Mouse (Mus musculus): ENCODE data around the gene Il9r. TPM values are rescaled to one million over a fixed set of nuclear protein-coding genes. Genes with fewer than 3 reads are reported as not detected.

Il9r gene
- polyA plus RNA-seq, 1 experiment from 2014 or later = not detected

DNA sequence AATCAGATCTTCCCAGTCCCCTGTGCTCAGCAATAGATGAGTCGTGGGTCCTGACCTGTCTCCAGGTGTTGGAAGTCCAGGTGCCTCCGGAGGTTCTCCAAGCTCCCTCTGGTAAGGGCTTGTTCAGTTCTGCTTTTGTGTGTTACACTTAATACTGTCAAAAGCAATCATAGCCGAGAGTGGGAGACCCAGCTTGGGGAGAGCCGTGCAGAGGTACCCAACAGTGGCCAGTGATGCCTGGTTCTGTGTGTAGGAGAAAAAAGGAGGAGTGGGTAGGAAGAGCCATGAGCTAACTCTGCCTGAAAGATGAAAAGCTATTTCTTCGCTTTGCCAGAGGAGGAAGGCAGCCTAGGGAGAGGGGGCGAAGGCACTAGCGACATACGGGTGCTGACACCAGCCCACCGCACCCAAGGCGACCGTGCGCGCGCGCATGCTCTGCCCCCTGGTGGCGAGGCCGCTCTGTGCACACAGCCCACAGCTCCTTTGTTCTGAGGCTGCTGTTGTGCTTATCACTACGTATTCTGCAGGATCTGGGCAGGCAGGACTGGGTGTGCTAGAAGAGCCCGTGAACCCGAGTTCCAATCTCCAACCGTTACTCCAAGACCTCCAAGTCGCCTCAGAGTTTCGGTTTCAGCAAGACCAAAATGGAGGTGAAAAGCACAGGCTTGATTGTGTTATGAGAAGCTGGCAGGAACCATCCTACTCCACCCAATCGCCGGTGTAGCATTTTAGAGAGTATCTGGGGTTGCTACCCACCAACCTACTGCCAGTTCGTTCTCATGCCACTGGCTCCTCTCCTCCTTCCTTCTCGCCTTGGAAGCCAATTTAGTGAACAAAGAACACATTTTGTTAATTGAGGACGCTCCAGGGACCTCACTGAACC is 37.9 kb downstream of the Il9r start:
- in situ Hi-C loops (cut with MboI; ENCODE audit: low pct_unique_long_range_greater_than_20kb) = loop anchor here (5.0 kb wide), 1 partner anchor 490 kb away; the partner anchor contains the start of gene Bod1
- ATAC-seq = peak; percentile 73
- POLR2A ChIA-PET = no interaction called here
- DNase-seq (ENCODE audit: low read depth, low spot score) = no peak
- H3K27me3 ChIP-seq = peaks cover 13% of the 10 kb centered on the region
- CTCF ChIA-PET = interaction anchor here (0.7 to 2.4 kb wide), 15 partner anchors 9 to 484 kb away, joined by 3 to 7 read pairs (median 3); no protein-coding TSS in a partner anchor
- peak; percentile 99 for TF ChIP-seq CTCF (IDR thresholded peaks at IDR 0.05)

DNA sequence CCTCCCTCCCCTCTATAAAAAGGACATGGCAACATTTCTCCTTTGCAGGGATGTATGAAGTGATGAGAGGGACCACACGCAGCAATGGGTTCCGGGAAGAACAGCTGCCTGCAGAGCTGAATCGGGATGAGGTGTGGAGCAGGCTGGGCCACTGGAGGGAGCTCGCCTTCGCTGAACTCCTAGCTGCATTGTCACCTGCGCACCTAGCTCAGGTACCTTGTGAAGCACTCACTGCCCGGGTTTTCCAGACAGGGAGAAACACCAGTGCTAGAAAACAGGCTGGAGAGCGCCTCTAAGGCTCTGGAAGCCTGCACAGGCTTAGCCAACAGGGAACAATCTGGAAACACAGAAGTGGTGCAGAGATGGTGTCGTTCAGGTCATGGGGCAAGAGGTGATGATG is 38.6 kb downstream of the Il9r start:
- H3K27me3 ChIP-seq = peaks cover 6% of the 10 kb centered on the region
- peak; percentile 3 for TF ChIP-seq CTCF (IDR thresholded peaks at IDR 0.05)
- ATAC-seq (no peak), DNase-seq (ENCODE audit: low read depth, low spot score) (no peak)
- in situ Hi-C loops (cut with MboI; ENCODE audit: low pct_unique_long_range_greater_than_20kb) = loop anchor here (5.0 kb wide), 1 partner anchor 489 kb away; the partner anchor contains the start of gene Bod1
- CTCF ChIA-PET = interaction anchor here (0.7 to 2.4 kb wide), 12 partner anchors 10 to 484 kb away, joined by 3 to 7 read pairs (median 4); no protein-coding TSS in a partner anchor
- POLR2A ChIA-PET = no interaction called here

DNA sequence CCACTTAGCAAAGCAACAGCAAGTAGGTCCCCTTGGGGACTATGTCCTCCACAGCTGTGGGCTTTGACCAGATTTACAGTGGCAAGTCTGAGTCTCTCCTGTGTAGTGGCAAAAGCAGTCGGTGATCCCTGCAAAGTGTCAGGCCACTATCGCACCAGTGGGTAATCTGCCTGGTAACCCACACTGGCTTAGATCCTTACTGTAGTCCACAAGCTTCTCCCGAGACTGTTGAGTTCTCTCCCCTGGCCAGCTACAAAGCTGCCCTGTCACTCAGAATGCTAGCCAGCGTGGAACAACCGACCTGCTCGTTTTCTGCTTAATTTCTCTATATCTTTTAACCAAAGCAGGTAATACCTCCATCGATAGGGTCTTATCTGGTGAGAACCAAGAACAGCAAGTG is 39.7 kb downstream of the Il9r start:
- H3K27me3 ChIP-seq = peaks cover 4% of the 10 kb centered on the region
- ATAC-seq = no peak
- TF ChIP-seq CTCF (IDR thresholded peaks at IDR 0.05) = no peak
- ChIA-PET POLR2A (no interaction called here), CTCF (interaction anchor here (1.7 to 2.4 kb wide), 2 partner anchors 14 to 22 kb away, joined by 6 to 7 read pairs; no protein-coding TSS in a partner anchor)
- in situ Hi-C loops (cut with MboI; ENCODE audit: low pct_unique_long_range_greater_than_20kb) = loop anchor here (5.0 kb wide), 1 partner anchor 488 kb away; the partner anchor contains the start of gene Bod1
- no peak for DNase-seq (ENCODE audit: low read depth, low spot score)

- H3K27me3 ChIP-seq = peaks cover 8% of the 10 kb centered on the region
- ChIA-PET CTCF (no interaction called here), POLR2A (interaction anchor here (0.7 kb wide), 1 partner anchor 107 kb away, joined by 3 read pairs; no protein-coding TSS in a partner anchor)
- TF ChIP-seq CTCF (IDR thresholded peaks at IDR 0.05) = no peak
- in situ Hi-C loops (cut with MboI; ENCODE audit: low pct_unique_long_range_greater_than_20kb) = no loop called here
- DNase-seq (ENCODE audit: low read depth, low spot score) (no peak), ATAC-seq (no peak)
Observed at GRCm38 (mm10) chr11:32159176-32159575, 40.9 kb downstream of the Il9r start.

GRCm38 (mm10) chr11:32157791-32158594 is 42.1 kb downstream of the Il9r start:
- ATAC-seq (no peak), DNase-seq (ENCODE audit: low read depth, low spot score) (no peak)
- TF ChIP-seq CTCF (IDR thresholded peaks at IDR 0.05) = no peak
- ChIA-PET POLR2A (no interaction called here), CTCF (no interaction called here)
- in situ Hi-C loops (cut with MboI; ENCODE audit: low pct_unique_long_range_greater_than_20kb) = no loop called here
- H3K27me3 ChIP-seq = peaks cover 9% of the 10 kb centered on the region

DNA sequence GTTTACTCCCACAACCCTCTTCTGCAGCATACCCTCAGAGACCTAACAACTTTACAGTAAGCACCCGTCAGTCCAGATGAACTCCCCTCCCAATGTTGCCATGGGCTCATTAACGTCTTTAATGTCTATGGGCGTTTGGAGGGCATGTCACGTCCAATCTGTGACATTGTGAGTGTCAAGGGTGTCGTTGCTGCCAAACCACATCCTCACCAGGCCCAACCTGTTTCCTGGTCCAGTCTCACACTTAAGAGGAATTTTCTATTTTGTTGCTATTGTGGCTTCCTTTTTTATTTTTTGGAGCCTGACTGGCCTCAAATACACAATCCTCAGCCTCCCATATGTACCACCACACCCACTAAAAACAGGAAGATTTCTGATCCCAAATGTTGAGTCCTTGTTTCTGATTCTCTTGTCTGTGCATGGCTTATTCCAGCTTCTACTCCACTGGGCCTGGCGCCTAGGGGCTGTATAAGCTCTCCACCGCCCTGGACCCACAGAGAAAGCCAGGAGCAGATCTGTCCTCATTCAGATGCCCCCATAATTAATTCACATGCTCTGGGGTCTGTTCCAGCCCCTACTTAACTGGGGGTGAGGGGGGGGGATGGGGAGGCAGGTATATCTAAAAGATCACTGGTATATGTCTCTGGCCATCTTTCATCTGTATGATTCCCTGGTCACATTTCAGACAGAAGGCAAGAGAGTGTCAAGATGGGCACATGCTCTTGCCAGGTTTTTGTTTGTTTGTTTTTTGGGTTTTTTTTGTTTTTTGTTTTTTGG is 43.0 kb downstream of the Il9r start:
- CTCF ChIA-PET = no interaction called here
- ATAC-seq = no peak

GRCm38 (mm10) chr11:32153216-32153615 is 46.9 kb downstream of the Il9r start:
- ChIA-PET POLR2A (no interaction called here), CTCF (no interaction called here)
- in situ Hi-C loops (cut with MboI; ENCODE audit: low pct_unique_long_range_greater_than_20kb) = no loop called here
- DNase-seq (ENCODE audit: low read depth, low spot score) (no peak), ATAC-seq (no peak)
- TF ChIP-seq CTCF (IDR thresholded peaks at IDR 0.05) = no peak
- peaks cover 19% of the 10 kb centered on the region for H3K27me3 ChIP-seq

More for the DNA sequence above, 43.0 kb downstream of the Il9r start:
- peaks cover 8% of the 10 kb centered on the region for H3K27me3 ChIP-seq
- TF ChIP-seq CTCF (IDR thresholded peaks at IDR 0.05) = no peak
- POLR2A ChIA-PET = no interaction called here
- in situ Hi-C loops (cut with MboI; ENCODE audit: low pct_unique_long_range_greater_than_20kb) = no loop called here
- DNase-seq (ENCODE audit: low read depth, low spot score) = no peak

GRCm38 (mm10) chr11:32152814-32153213 is 47.3 kb downstream of the Il9r start:
- peaks cover 23% of the 10 kb centered on the region for H3K27me3 ChIP-seq
- ATAC-seq = no peak
- no peak for DNase-seq (ENCODE audit: low read depth, low spot score)
- peak; percentile 38 for TF ChIP-seq CTCF (IDR thresholded peaks at IDR 0.05)
- POLR2A ChIA-PET = no interaction called here
- CTCF ChIA-PET = no interaction called here
- in situ Hi-C loops (cut with MboI; ENCODE audit: low pct_unique_long_range_greater_than_20kb) = no loop called here

GRCm38 (mm10) chr11:32151243-32151642 is 48.8 kb downstream of the Il9r start:
- ATAC-seq = no peak
- no peak for TF ChIP-seq CTCF (IDR thresholded peaks at IDR 0.05)
- ChIA-PET POLR2A (no interaction called here), CTCF (no interaction called here)
- peaks cover 32% of the 10 kb centered on the region for H3K27me3 ChIP-seq
- DNase-seq (ENCODE audit: low read depth, low spot score) = no peak
- in situ Hi-C loops (cut with MboI; ENCODE audit: low pct_unique_long_range_greater_than_20kb) = no loop called here

- TF ChIP-seq CTCF (IDR thresholded peaks at IDR 0.05) = no peak
- CTCF ChIA-PET = interaction anchor here (0.7 to 1.2 kb wide), 2 partner anchors 12 to 19 kb away, joined by 4 to 5 read pairs; no protein-coding TSS in a partner anchor
- ATAC-seq = no peak
- POLR2A ChIA-PET = no interaction called here
- DNase-seq (ENCODE audit: low read depth, low spot score) = no peak
- in situ Hi-C loops (cut with MboI; ENCODE audit: low pct_unique_long_range_greater_than_20kb) = no loop called here
- H3K27me3 ChIP-seq = peaks cover 41% of the 10 kb centered on the region
Observed at GRCm38 (mm10) chr11:32149605-32150004, 50.5 kb downstream of the Il9r start.

All from Patski (cell line).